Mouse (Mus musculus) CH12.LX (cell line): ENCODE measurements around the gene Ppt2. TPM values are rescaled to one million over a fixed set of nuclear protein-coding genes. Genes with fewer than 3 reads are reported as not detected.

ENCODE experiments used
- DNase-seq: peaks from one replicate; pipeline ENCODE4 v3.0.0-alpha.2; 2013; ENCODE audit errors: extremely low read depth
- H3K27ac ChIP-seq: 2 replicates; pipeline ENCODE4 v1.5.1; 2012; ENCODE audit warnings: low read depth, mild to moderate bottlenecking, control low read depth, moderate library complexity; ENCODE audit not compliant: insufficient read depth
- H3K27me3 ChIP-seq: replicated peaks from 2 replicates; pipeline ENCODE3; 2012; ENCODE audit warnings: inconsistent platforms
- H3K36me3 ChIP-seq, 2 experiments: replicated peaks in 1 of 2; 2 replicates each; pipeline versions ENCODE3 to v1.6.1; 2012; ENCODE audit warnings: inconsistent platforms in 1 of 2, low read length in 1 of 2, mild to moderate bottlenecking in 1 of 2, mixed read lengths in 1 of 2, moderate library complexity in 1 of 2; ENCODE audit not compliant: control insufficient read depth in 1 of 2, insufficient read depth in 1 of 2
- H3K4me1 ChIP-seq, 2 experiments: 2 replicates each; pipeline ENCODE4 v1.6.1; 2012; ENCODE audit warnings: inconsistent platforms in 1 of 2, moderate library complexity in 1 of 2; ENCODE audit not compliant: insufficient read depth in 2 of 2, control insufficient read depth in 1 of 2
- H3K4me2 ChIP-seq: 2 replicates; pipeline ENCODE4 v1.6.1; 2012; ENCODE audit warnings: low read depth, mild to moderate bottlenecking, control low read depth; ENCODE audit not compliant: poor library complexity, insufficient read depth, severe bottlenecking
- H3K4me3 ChIP-seq, 3 experiments: fragments of 150-350 bp in 1 of 3; sonication (generic) in 1 of 3; replicated peaks in 1 of 3; 2 replicates each; pipeline versions ENCODE3 to v1.5.1; 2011 to 2012; ENCODE audit warnings: low read depth in 2 of 3, low read length in 2 of 3, mild to moderate bottlenecking in 2 of 3, moderate library complexity in 2 of 3, control low read depth in 1 of 3, improper control_type of control experiment in 1 of 3, inconsistent platforms in 1 of 3, mixed read lengths in 1 of 3; ENCODE audit not compliant: poor library complexity in 1 of 3
- H3K79me2 ChIP-seq: replicated peaks from 2 replicates; pipeline ENCODE4 v1.6.1; 2012; ENCODE audit warnings: mild to moderate bottlenecking, moderate library complexity; ENCODE audit not compliant: control insufficient read depth, poor library complexity, insufficient read depth, severe bottlenecking; ENCODE audit errors: extremely low read depth
- H3K9ac ChIP-seq: 2 replicates; pipeline ENCODE4 v1.6.1; 2012; ENCODE audit warnings: low read depth, mild to moderate bottlenecking, control low read depth, moderate library complexity; ENCODE audit not compliant: insufficient read depth
- H3K9me3 ChIP-seq: replicated peaks from 2 replicates; pipeline ENCODE3; 2012; ENCODE audit warnings: low read length, inconsistent platforms, mixed read lengths
- CHD1 ChIP-seq: IDR thresholded peaks from 2 replicates; pipeline ENCODE4 v1.6.1; 2012; ENCODE audit warnings: low read depth, low read length, improper control_type of control experiment, inconsistent platforms
- CHD2 ChIP-seq: IDR thresholded peaks from 2 replicates; pipeline ENCODE4 v1.6.1; 2011; ENCODE audit warnings: low read length, improper control_type of control experiment
- CTCF ChIP-seq, 2 experiments: IDR thresholded peaks in 1 of 2; conservative IDR thresholded peaks in 1 of 2; 2 replicates each; pipeline ENCODE4 v1.5.1; 2011 to 2012; ENCODE audit warnings: low read depth in 2 of 2, low read length in 2 of 2, improper control_type of control experiment in 1 of 2, inconsistent platforms in 1 of 2, mild to moderate bottlenecking in 1 of 2, moderate library complexity in 1 of 2
- E2F4 ChIP-seq: IDR thresholded peaks from 2 replicates; pipeline ENCODE4 v1.6.1; 2011; ENCODE audit warnings: low read depth, low read length, improper control_type of control experiment; ENCODE audit not compliant: insufficient replicate concordance
- ELF1 ChIP-seq: IDR thresholded peaks from 2 replicates; pipeline ENCODE4 v1.6.1; 2014; ENCODE audit warnings: low read depth, mild to moderate bottlenecking, inconsistent platforms, low read length, improper control_type of control experiment
- ETS1 ChIP-seq: conservative IDR thresholded peaks from 2 replicates; pipeline ENCODE4 v1.6.1; 2012; ENCODE audit warnings: low read depth, mild to moderate bottlenecking, inconsistent platforms, low read length, improper control_type of control experiment, moderate library complexity
- IRF4 ChIP-seq: IDR thresholded peaks from 2 replicates; pipeline ENCODE4 v1.6.1; 2014; ENCODE audit warnings: low read depth, mild to moderate bottlenecking, inconsistent platforms, low read length, improper control_type of control experiment
- JUN ChIP-seq: IDR thresholded peaks from 2 replicates; pipeline ENCODE4 v1.6.1; 2011; ENCODE audit warnings: low read depth, mild to moderate bottlenecking, low read length, improper control_type of control experiment, moderate library complexity; ENCODE audit not compliant: insufficient read depth
- JUND ChIP-seq: conservative IDR thresholded peaks from 2 replicates; pipeline ENCODE4 v1.6.1; 2011; ENCODE audit warnings: low read depth, low read length, improper control_type of control experiment
- KAT2A ChIP-seq: IDR thresholded peaks from 2 replicates; pipeline ENCODE4 v1.6.1; 2012; ENCODE audit warnings: low read length, improper control_type of control experiment, inconsistent platforms; ENCODE audit not compliant: insufficient replicate concordance
- MXI1 ChIP-seq: IDR thresholded peaks from 2 replicates; pipeline ENCODE4 v1.6.1; 2011; ENCODE audit warnings: mild to moderate bottlenecking, low read depth, low read length, improper control_type of control experiment
- MYC ChIP-seq: IDR thresholded peaks from 2 replicates; pipeline ENCODE4 v1.6.1; 2011; ENCODE audit warnings: low read depth, mild to moderate bottlenecking, improper control_type of control experiment, low read length
- NELFE ChIP-seq: IDR thresholded peaks from 2 replicates; pipeline ENCODE4 v1.6.1; 2011; ENCODE audit warnings: low read depth, low read length, improper control_type of control experiment
- NRF1 ChIP-seq: IDR thresholded peaks from 2 replicates; pipeline ENCODE4 v1.6.1; 2014; ENCODE audit warnings: low read depth, mild to moderate bottlenecking, inconsistent platforms, low read length, improper control_type of control experiment, moderate library complexity
- POLR2A ChIP-seq: IDR thresholded peaks from 2 replicates; pipeline ENCODE4 v1.6.1; 2011; ENCODE audit warnings: low read depth, mild to moderate bottlenecking, improper control_type of control experiment, low read length
- RAD21 ChIP-seq: IDR thresholded peaks from 2 replicates; pipeline ENCODE4 v1.6.1; 2011; ENCODE audit warnings: low read depth, mild to moderate bottlenecking, low read length, improper control_type of control experiment, moderate library complexity
- RCOR1 ChIP-seq: conservative IDR thresholded peaks from 2 replicates; pipeline ENCODE4 v1.6.1; 2012; ENCODE audit warnings: low read depth, mild to moderate bottlenecking, inconsistent platforms, low read length, improper control_type of control experiment
- SIN3A ChIP-seq: IDR thresholded peaks from 2 replicates; pipeline ENCODE4 v1.6.1; 2012; ENCODE audit warnings: low read length, improper control_type of control experiment, inconsistent platforms
- SMC3 ChIP-seq: IDR thresholded peaks from 2 replicates; pipeline ENCODE4 v1.6.1; 2011; ENCODE audit warnings: low read depth, low read length, improper control_type of control experiment
- TBP ChIP-seq: conservative IDR thresholded peaks from 2 replicates; pipeline ENCODE4 v1.6.1; 2011; ENCODE audit warnings: low read depth, low read length, improper control_type of control experiment
- TCF12 ChIP-seq: IDR thresholded peaks from 2 replicates; pipeline ENCODE4 v1.6.1; 2014; ENCODE audit warnings: low read depth, mild to moderate bottlenecking, inconsistent platforms, low read length, improper control_type of control experiment
- UBTF ChIP-seq: IDR thresholded peaks from 2 replicates; pipeline ENCODE4 v1.6.1; 2012; ENCODE audit warnings: low read depth, mild to moderate bottlenecking, inconsistent platforms, low read length, improper control_type of control experiment, moderate library complexity
- USF2 ChIP-seq: conservative IDR thresholded peaks from 2 replicates; pipeline ENCODE4 v1.6.1; 2011; ENCODE audit warnings: low read depth, low read length, improper control_type of control experiment
- ZC3H11A ChIP-seq: IDR thresholded peaks from 2 replicates; pipeline ENCODE4 v1.6.1; 2012; ENCODE audit warnings: low read depth, mild to moderate bottlenecking, inconsistent platforms, low read length, improper control_type of control experiment
- ZKSCAN1 ChIP-seq: IDR thresholded peaks from 2 replicates; pipeline ENCODE4 v1.6.1; 2012; ENCODE audit warnings: low read depth, inconsistent platforms, low read length, improper control_type of control experiment, borderline replicate concordance
- ZNF384 ChIP-seq: IDR thresholded peaks from 2 replicates; pipeline ENCODE4 v1.6.1; 2012; ENCODE audit warnings: low read depth, low read length, improper control_type of control experiment, inconsistent platforms
- dilution Hi-C: fragments of 300-500 bp; cut with MboI; formaldehyde crosslinking; loops from 2 replicates; pipeline ENCODE4 v1.14.3; 2020; ENCODE audit warnings: low sequenced_read_pairs; ENCODE audit not compliant: extremely low pct_unique_long_range_greater_than_20kb, extremely low pct_ligation_motif_present
- in situ Hi-C: fragments of 300-500 bp; cut with MboI; formaldehyde crosslinking; loops from 3 replicates; pipeline ENCODE4 v1.14.3; 2019; ENCODE audit warnings: low sequenced_read_pairs, low pct_ligation_motif_present, low pct_unique_long_range_greater_than_20kb, mixed read lengths
- polyA plus RNA-seq: library from polyadenylated mRNA; unstranded; fragments of >175 nt; gene quantifications from 2 replicates; pipeline ENCODE4 v1.2.1, GENCODE M21; 2012; ENCODE audit warnings: low read depth; ENCODE audit not compliant: insufficient read length
- total RNA-seq, 2 experiments: library from RNA; depleted of rRNA; stranded (reverse); fragments of 300-350 nt in 1 of 2; fragments of >200 nt in 1 of 2; gene quantifications; 2 replicates each; pipeline ENCODE4 v1.2.3; 2012 to 2014

The Ppt2 gene
- total and polyA plus RNA-seq, 3 experiments = 0.84 to 1.9 TPM; not detected in 1

DNA sequence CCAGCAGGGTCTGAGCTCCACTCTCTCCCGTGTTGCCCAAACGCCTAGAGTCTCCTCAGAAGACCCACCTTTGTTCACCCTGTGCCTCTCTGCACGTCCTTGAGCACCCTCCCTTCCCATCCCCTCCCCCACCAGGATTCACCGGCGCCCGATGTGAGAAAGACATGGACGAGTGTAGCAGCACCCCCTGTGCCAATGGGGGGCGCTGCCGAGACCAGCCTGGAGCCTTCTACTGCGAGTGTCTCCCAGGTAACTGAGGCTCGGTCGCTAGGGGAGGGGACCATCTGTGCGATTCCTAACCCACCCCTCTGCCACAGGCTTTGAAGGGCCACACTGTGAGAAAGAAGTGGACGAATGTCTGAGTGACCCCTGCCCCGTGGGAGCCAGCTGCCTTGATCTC lies 55.9 kb downstream of the Ppt2 start:
- no peaks in the 10 kb centered on the region for H3K36me3 ChIP-seq
- H3K9me3 ChIP-seq = peaks cover 4% of the 10 kb centered on the region
- H3K4me2 ChIP-seq = no peak overlapping the region
- peaks cover 23% of the 10 kb centered on the region for H3K27me3 ChIP-seq
- H3K4me1 ChIP-seq = peaks cover 2 to 7% of the 10 kb centered on the region in 2 experiments; a peak in 3 of 4 replicates
- no peaks in the 10 kb centered on the region for H3K79me2 ChIP-seq
- no peak overlapping the region for H3K9ac ChIP-seq
- no peak for DNase-seq
- in situ Hi-C loops = no loop called here
- TF ChIP-seq ZKSCAN1 (no peak), ELF1 (no peak), UBTF (no peak), CTCF (conservative IDR thresholded peaks at IDR 0.05 in 1 of 2, IDR thresholded peaks at IDR 0.05 in 1 of 2; ENCODE audit: low read depth in 2 of 2, low read length in 2 of 2) (no peak), NRF1 (no peak), KAT2A (no peak), ZC3H11A (no peak), RCOR1 (no peak), ETS1 (no peak), JUN (no peak), JUND (no peak), IRF4 (no peak), ZNF384 (no peak), NELFE (no peak), TBP (no peak)
- H3K4me3 ChIP-seq = no peak overlapping the region
- dilution Hi-C loops = no loop called here
- H3K27ac ChIP-seq = no peak overlapping the region

DNA sequence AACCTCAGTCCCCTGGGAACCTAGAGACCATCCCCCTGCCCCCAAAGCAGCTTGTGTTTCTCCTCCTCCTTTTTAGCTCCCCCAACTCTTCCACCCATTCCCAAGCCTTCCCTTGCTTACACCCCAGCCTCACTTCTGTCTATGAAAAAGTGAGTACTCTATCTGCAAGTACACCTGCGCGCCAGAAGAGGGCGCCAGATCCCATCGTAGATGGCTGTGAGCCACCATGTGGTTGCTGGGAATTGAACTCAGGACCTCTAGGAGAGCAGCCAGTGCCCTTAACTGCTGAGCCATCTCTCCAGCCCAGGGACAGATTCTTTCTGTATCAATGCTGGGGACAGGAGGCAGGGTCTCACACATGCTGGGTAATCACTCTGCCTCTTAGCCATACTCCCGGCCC lies 56.4 kb downstream of the Ppt2 start:
- Histone ChIP-seq H3K9me3 (peaks cover 4% of the 10 kb centered on the region), H3K36me3 (no peaks in the 10 kb centered on the region), H3K27ac (no peak overlapping the region), H3K4me1 (peaks cover 2 to 4% of the 10 kb centered on the region in 2 experiments; a peak in 3 of 4 replicates), H3K4me3 (no peak overlapping the region), H3K79me2 (no peaks in the 10 kb centered on the region), H3K27me3 (peaks cover 28% of the 10 kb centered on the region), H3K9ac (no peak overlapping the region), H3K4me2 (no peak overlapping the region)
- no peak for DNase-seq
- dilution Hi-C loops (no loop called here), in situ Hi-C loops (no loop called here)
- no peak for TF ChIP-seq CHD2
- TF ChIP-seq E2F4 = no peak
- TF ChIP-seq SIN3A = no peak
- no peak for TF ChIP-seq MYC
- TF ChIP-seq TCF12 = no peak
- no peak for TF ChIP-seq KAT2A
- no peak for TF ChIP-seq POLR2A
- no peak for TF ChIP-seq USF2
- TF ChIP-seq MXI1 = no peak
- no peak for TF ChIP-seq CHD1
- no peak for TF ChIP-seq IRF4
- peak; percentile 49 for TF ChIP-seq SMC3
- TF ChIP-seq CTCF (conservative IDR thresholded peaks at IDR 0.05 in 1 of 2, IDR thresholded peaks at IDR 0.05 in 1 of 2; ENCODE audit: low read depth in 2 of 2, low read length in 2 of 2) = peak; percentile 27 to 55; a peak in 3 of 4 replicates
- no peak for TF ChIP-seq RCOR1
- peak; percentile 34 for TF ChIP-seq RAD21
